Mouse (Mus musculus) liver, adult 10 weeks (tissue): Measurements from ENCODE around the gene Lats1. TPM values are rescaled to one million over a fixed set of nuclear protein-coding genes. Genes with fewer than 3 reads are reported as not detected.

Experiments used
- polyA plus RNA-seq: library from polyadenylated mRNA; stranded (reverse); fragments of 350-450 nt; fragmentation: Illumina TruSeq; extraction: RNeasy Lipid Tissue Mini Kit (QIAGEN cat#74804); gene quantifications from one replicate; pipeline ENCODE4 v1.2.3, GENCODE M21; 2014; ENCODE audit warnings: low read depth, low replicate concordance

The Lats1 gene
- polyA plus RNA-seq = 18.9 TPM

GRCm38 (mm10) chr10:7680731-7681301 lies at the start of gene Lats1, which contains the start of gene Pcmt1:
Gene Lats1, plus strand, starts transcription at chr10:7681214.
Gene Pcmt1, minus strand, starts transcription at chr10:7681136.

GRCm38 (mm10) chr10:7667342-7667802 lies 13.6 kb upstream of the Lats1 start, which contains the start of gene Nup43:
Gene Nup43, plus strand, starts transcription at chr10:7667503.

GRCm38 (mm10) chr10:7725751-7726500 lies 44.9 kb downstream of the Lats1 start, which contains the start of gene Katna1:
Gene Katna1, plus strand, starts transcription at chr10:7726000.

Other genes starting within 250 kb of the Lats1 start
- gene Ulbp1, start 207.6 kb upstream of the Lats1 start, polyA plus RNA-seq = 0.42 TPM
- gene Lrp11, start 91.4 kb upstream of the Lats1 start, polyA plus RNA-seq = 1.9 TPM
- 7.7 TPM for gene Nup43, start 13.7 kb upstream of the Lats1 start, polyA plus RNA-seq
- gene Pcmt1, start 78 bp upstream of the Lats1 start, polyA plus RNA-seq = 41.5 TPM
- gene Katna1, start 44.8 kb downstream of the Lats1 start, polyA plus RNA-seq = 24.4 TPM
- gene Ginm1, start 111.6 kb downstream of the Lats1 start, polyA plus RNA-seq = 141 TPM
- gene Ppil4, start 111.7 kb downstream of the Lats1 start, polyA plus RNA-seq = 24.2 TPM
- gene Zc3h12d, start 151.3 kb downstream of the Lats1 start, polyA plus RNA-seq = 2.2 TPM